Mouse (Mus musculus) kidney, postnatal 0 days (tissue): ENCODE measurements around the gene Katnbl1. TPM values are rescaled to one million over a fixed set of nuclear protein-coding genes. Genes with fewer than 3 reads are reported as not detected.
"Not testable (repeated sequence)": the region's sequence is repeated elsewhere in the genome, so short reads cannot be mapped to it uniquely, and the experiment has no call there.

Experiments used
- ATAC-seq: fragments of 200-750 bp; cut with Nextera tagmentation; replicated peaks from 2 replicates; pipeline ENCODE4 v1.8.0; 2017; ENCODE audit warnings: low read depth, moderate number of reproducible peaks, moderate TSS enrichment, moderate library complexity; ENCODE audit not compliant: low FRiP score
- DNase-seq: peaks from one replicate; pipeline ENCODE4 v3.0.0-alpha.2; 2016; ENCODE audit warnings: low spot score
- H3K27ac ChIP-seq: fragments of 300-500 bp; sonication (generic); 2 replicates; pipeline ENCODE4 v1.5.1; 2014; ENCODE audit warnings: mild to moderate bottlenecking
- H3K27me3 ChIP-seq: fragments of 300-500 bp; sonication (generic); 2 replicates; pipeline ENCODE4 v1.6.1; 2014; ENCODE audit warnings: low read length, mixed read lengths; ENCODE audit not compliant: insufficient read depth
- H3K36me3 ChIP-seq: fragments of 300-500 bp; sonication (generic); 2 replicates; pipeline ENCODE4 v1.6.1; 2014; ENCODE audit warnings: low read length, mixed read lengths; ENCODE audit not compliant: insufficient read depth
- H3K4me1 ChIP-seq: fragments of 300-500 bp; sonication (generic); replicated peaks from 2 replicates; pipeline ENCODE4 v1.6.1; 2014; ENCODE audit warnings: antibody characterized with exemption, low read length, mixed read lengths; ENCODE audit not compliant: insufficient read depth
- H3K4me2 ChIP-seq: fragments of 300-500 bp; sonication (generic); 2 replicates; pipeline ENCODE4 v1.6.1; 2014; ENCODE audit warnings: mild to moderate bottlenecking, low read length, moderate library complexity, mixed read lengths
- H3K4me3 ChIP-seq: fragments of 300-500 bp; sonication (generic); replicated peaks from 2 replicates; pipeline ENCODE4 v1.5.1; 2014; ENCODE audit warnings: low read depth, low read length
- H3K9ac ChIP-seq: fragments of 300-500 bp; sonication (generic); 2 replicates; pipeline ENCODE4 v1.6.1; 2014; ENCODE audit warnings: low read depth, low read length
- H3K9me3 ChIP-seq: fragments of 300-500 bp; sonication (generic); replicated peaks from 2 replicates; pipeline ENCODE4 v1.6.1; 2016; ENCODE audit warnings: low read length, inconsistent platforms, mixed read lengths
- CTCF ChIP-seq: IDR thresholded peaks from 2 replicates; pipeline ENCODE4 v1.5.1; 2016; ENCODE audit warnings: antibody characterized with exemption, low read depth, mild to moderate bottlenecking, moderate library complexity
- WGBS: fragments of 180-500 bp; shearing (Covaris S2); extraction: QIAGEN DNeasy Blood & Tissue Kit; methylation state at CpG from one replicate; pipeline ENCODE4 v1.1.7; 2014; 5-methylcytosine and 5-hydroxymethylcytosine counted together
- polyA plus RNA-seq: library from polyadenylated mRNA; unstranded; fragments of >200 nt; fragmentation: Nextera tagmentation; extraction: Ambion mirVana; gene quantifications from 2 replicates; pipeline ENCODE4 v1.2.1, GENCODE M21; 2015

Gene Katnbl1
- polyA plus RNA-seq, 1 experiment from 2014 or later, result 33.8 TPM

GRCm38 (mm10) chr2:112445511-112445910 is 66.5 kb downstream of the Katnbl1 start:
- no peak overlapping the region for H3K4me3 ChIP-seq
- no peaks in the 10 kb centered on the region for H3K36me3 ChIP-seq
- H3K4me2 ChIP-seq, result no peak overlapping the region
- ATAC-seq (no peak), DNase-seq (no peak)
- no peak overlapping the region for H3K9ac ChIP-seq
- H3K27me3 ChIP-seq, result no peaks in the 10 kb centered on the region
- H3K4me1 ChIP-seq, result no peaks in the 10 kb centered on the region
- H3K9me3 ChIP-seq, result no peaks in the 10 kb centered on the region
- H3K27ac ChIP-seq, result no peak overlapping the region
- TF ChIP-seq CTCF, result no peak

- not testable (repeated sequence) for H3K9me3 ChIP-seq, DNase-seq, H3K9ac ChIP-seq, H3K4me2 ChIP-seq, H3K4me3 ChIP-seq, H3K4me1 ChIP-seq, H3K27ac ChIP-seq, ATAC-seq, H3K36me3 ChIP-seq, H3K27me3 ChIP-seq
- 79% methylated on average over 4 of the region's 4 CpGs for WGBS
Measured at GRCm38 (mm10) chr2:112448046-112448445, 69.0 kb downstream of the Katnbl1 start.

DNA sequence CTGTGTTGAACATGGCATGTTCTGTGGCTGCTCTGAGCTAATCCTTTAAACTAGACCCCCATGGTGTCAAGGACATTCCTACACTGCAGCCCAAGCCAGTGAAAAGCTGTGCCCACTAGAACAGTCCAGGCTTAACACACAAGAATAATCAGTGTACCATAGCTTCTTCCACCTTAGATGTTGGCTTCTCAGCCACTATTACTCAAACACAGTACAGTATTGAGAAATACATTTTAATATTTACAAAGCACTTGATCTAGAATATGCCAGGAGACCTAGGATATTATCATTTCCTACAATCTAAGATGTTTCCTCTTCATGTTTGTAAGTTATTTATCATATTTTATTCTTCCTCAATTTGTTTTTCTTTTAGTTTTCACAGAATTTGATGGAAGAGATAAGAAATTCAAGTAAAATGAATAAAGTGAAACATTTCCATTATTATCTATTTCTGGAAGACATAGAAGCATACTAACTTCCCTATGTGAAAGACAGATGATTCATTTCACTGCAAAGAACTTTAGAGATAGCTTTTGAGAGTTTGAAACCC is 69.6 kb downstream of the Katnbl1 start:
- no peaks in the 10 kb centered on the region for H3K9me3 ChIP-seq
- no peak overlapping the region for H3K4me3 ChIP-seq
- ATAC-seq (no peak), DNase-seq (no peak)
- no peaks in the 10 kb centered on the region for H3K27me3 ChIP-seq
- no peaks in the 10 kb centered on the region for H3K4me1 ChIP-seq
- H3K27ac ChIP-seq, result no peak overlapping the region
- no peaks in the 10 kb centered on the region for H3K36me3 ChIP-seq
- no peak for TF ChIP-seq CTCF
- no peak overlapping the region for H3K4me2 ChIP-seq
- H3K9ac ChIP-seq, result no peak overlapping the region

- Histone ChIP-seq H3K9ac (no peak overlapping the region), H3K27me3 (no peaks in the 10 kb centered on the region), H3K9me3 (no peaks in the 10 kb centered on the region), H3K4me1 (no peaks in the 10 kb centered on the region), H3K4me2 (no peak overlapping the region), H3K27ac (no peak overlapping the region), H3K36me3 (no peaks in the 10 kb centered on the region), H3K4me3 (no peak overlapping the region)
- TF ChIP-seq CTCF, result peak; percentile 70
- ATAC-seq (no peak), DNase-seq (peak; percentile 44)
- WGBS, result 32% methylated on average over 4 of the region's 4 CpGs
Measured at GRCm38 (mm10) chr2:112449597-112450296, 70.7 kb downstream of the Katnbl1 start.

DNA sequence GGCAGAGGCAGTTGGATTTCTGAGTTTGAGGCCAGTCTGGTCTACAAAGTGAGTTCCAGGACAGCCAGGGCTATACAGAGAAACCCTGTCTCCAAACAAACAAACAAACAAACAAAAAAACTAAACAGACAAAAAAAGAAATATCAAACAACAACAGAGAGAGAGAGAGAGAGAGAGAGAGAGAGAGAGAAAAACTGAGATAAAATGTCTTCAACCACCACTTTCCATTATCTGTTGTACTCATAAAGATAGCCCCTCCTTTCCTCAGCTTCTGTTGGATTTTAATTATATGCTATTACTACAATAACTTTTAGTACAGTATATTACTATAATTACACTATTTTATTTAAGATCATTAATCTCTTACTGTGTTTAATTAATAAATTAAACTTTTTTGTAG is 73.5 kb downstream of the Katnbl1 start:
- not testable (repeated sequence) for H3K9me3 ChIP-seq, DNase-seq, H3K4me1 ChIP-seq, H3K27ac ChIP-seq, H3K36me3 ChIP-seq, H3K9ac ChIP-seq, H3K4me3 ChIP-seq, H3K4me2 ChIP-seq, ATAC-seq, H3K27me3 ChIP-seq

- H3K4me3 ChIP-seq, result peak overlapping the region; percentile 85
- 26% methylated on average over 17 of the region's 17 CpGs for WGBS
- DNase-seq (no peak), ATAC-seq (no peak; the same call in 1 of the 2 replicates)
- H3K9me3 ChIP-seq, result no peaks in the 10 kb centered on the region
- H3K4me2 ChIP-seq, result peak overlapping the region; percentile 64
- peak overlapping the region; percentile 87 for H3K9ac ChIP-seq
- peak overlapping the region; percentile 48; the same call in 1 of the 2 replicates for H3K27ac ChIP-seq
- H3K4me1 ChIP-seq, result no peaks in the 10 kb centered on the region
- TF ChIP-seq CTCF, result no peak
- no peaks in the 10 kb centered on the region for H3K36me3 ChIP-seq
- H3K27me3 ChIP-seq, result no peaks in the 10 kb centered on the region
Measured at GRCm38 (mm10) chr2:112454125-112454861, 75.3 kb downstream of the Katnbl1 start.
